Mouse (Mus musculus) ES-E14 (cell line): ENCODE results near the gene Nkain2. TPM values are rescaled to one million over a fixed set of nuclear protein-coding genes. Genes with fewer than 3 reads are reported as not detected.

Experiments used
- DNase-seq: peaks from one replicate; pipeline ENCODE4 v3.0.0-alpha.2; 2013; ENCODE audit warnings: low read depth, low spot score
- H3K27ac ChIP-seq: 2 replicates; pipeline ENCODE4 v1.5.1; 2012; ENCODE audit warnings: low read depth, mild to moderate bottlenecking, low read length, moderate library complexity, mixed read lengths; ENCODE audit not compliant: poor library complexity, insufficient read depth, severe bottlenecking
- H3K36me3 ChIP-seq: 2 replicates; pipeline ENCODE4 v1.6.1; 2012; ENCODE audit warnings: mild to moderate bottlenecking, low read length, moderate library complexity, mixed read lengths; ENCODE audit not compliant: control insufficient read depth, poor library complexity, insufficient read depth, severe bottlenecking
- H3K4me1 ChIP-seq, 2 experiments: fragments of 150-350 bp in 1 of 2; sonication (generic) in 1 of 2; 2 replicates each; pipeline ENCODE4 v1.6.1; 2012; ENCODE audit warnings: low read length in 2 of 2, mild to moderate bottlenecking in 1 of 2, mixed read lengths in 1 of 2; ENCODE audit not compliant: control insufficient read depth in 2 of 2, insufficient read depth in 2 of 2, poor library complexity in 1 of 2
- H3K4me3 ChIP-seq, 2 experiments: fragments of 150-350 bp in 1 of 2; sonication (generic) in 1 of 2; 2 replicates each; pipeline ENCODE4 v1.5.1; 2012; ENCODE audit warnings: low read length in 2 of 2, low read depth in 1 of 2, mild to moderate bottlenecking in 1 of 2, mixed read lengths in 1 of 2; ENCODE audit not compliant: insufficient read depth in 1 of 2, poor library complexity in 1 of 2, severe bottlenecking in 1 of 2
- H3K9ac ChIP-seq: 2 replicates; pipeline ENCODE4 v1.6.1; 2012; ENCODE audit warnings: low read depth, mild to moderate bottlenecking, low read length, mixed read lengths; ENCODE audit not compliant: poor library complexity, insufficient read depth, severe bottlenecking
- H3K9me3 ChIP-seq: fragments of 150-350 bp; sonication (generic); 2 replicates; pipeline ENCODE4 v1.6.1; 2012; ENCODE audit warnings: low read depth, mild to moderate bottlenecking, low read length; ENCODE audit not compliant: control insufficient read depth, insufficient read depth
- CHD2 ChIP-seq: IDR thresholded peaks from 2 replicates; pipeline ENCODE4 v1.6.1; 2014; ENCODE audit warnings: mild to moderate bottlenecking, low read depth, low read length, inconsistent platforms
- HCFC1 ChIP-seq: IDR thresholded peaks from 2 replicates; pipeline ENCODE4 v1.6.1; 2012; ENCODE audit warnings: low read length, inconsistent platforms, borderline replicate concordance; ENCODE audit not compliant: insufficient read depth
- MAFK ChIP-seq: IDR thresholded peaks from 2 replicates; pipeline ENCODE4 v1.6.1; 2014; ENCODE audit warnings: mild to moderate bottlenecking, low read depth, low read length, inconsistent platforms; ENCODE audit not compliant: insufficient read depth
- ZC3H11A ChIP-seq: IDR thresholded peaks from 2 replicates; pipeline ENCODE4 v1.6.1; 2012; ENCODE audit warnings: low read depth, mild to moderate bottlenecking, inconsistent platforms, low read length, borderline replicate concordance
- ZNF384 ChIP-seq: IDR thresholded peaks from 2 replicates; pipeline ENCODE4 v1.6.1; 2012; ENCODE audit warnings: low read depth, low read length, inconsistent platforms
- in situ Hi-C, 2 experiments: fragments of 600-800 bp; cut with MboI; formaldehyde crosslinking; loops; one replicate each; pipeline ENCODE4 v1.15.1; 2025; ENCODE audit warnings: low sequenced_read_pairs in 2 of 2, inconsistent platforms in 1 of 2; ENCODE audit not compliant: unreplicated experiment in 2 of 2
- total RNA-seq: library from RNA; depleted of rRNA; stranded (reverse); fragments of 300-350 nt; gene quantifications from 2 replicates; pipeline ENCODE4 v1.2.3, GENCODE M21; 2012

The Nkain2 gene
- total RNA-seq, 1 experiment = 0.45 TPM

- in situ Hi-C loops = no loop called here
- Histone ChIP-seq H3K9ac (no peak overlapping the region), H3K9me3 (no peaks in the 10 kb centered on the region), H3K36me3 (no peaks in the 10 kb centered on the region), H3K4me3 (no peak overlapping the region), H3K27ac (no peak overlapping the region), H3K4me1 (no peaks in the 10 kb centered on the region)
- no peak for DNase-seq
- TF ChIP-seq ZC3H11A = no peak
- no peak for TF ChIP-seq ZNF384
- TF ChIP-seq CHD2 = no peak
- no peak for TF ChIP-seq HCFC1
- TF ChIP-seq MAFK = no peak
Measured at GRCm38 (mm10) chr10:32602798-32603197, 287.5 kb downstream of the Nkain2 start.

- Histone ChIP-seq H3K27ac (no peak overlapping the region), H3K36me3 (no peaks in the 10 kb centered on the region), H3K4me1 (no peaks in the 10 kb centered on the region), H3K9ac (no peak overlapping the region), H3K9me3 (no peaks in the 10 kb centered on the region), H3K4me3 (no peak overlapping the region)
- no peak for TF ChIP-seq ZC3H11A
- no peak for TF ChIP-seq HCFC1
- no peak for TF ChIP-seq MAFK
- TF ChIP-seq CHD2 = no peak
- no peak for TF ChIP-seq ZNF384
- no peak for DNase-seq
- in situ Hi-C loops = no loop called here
Measured at GRCm38 (mm10) chr10:32594998-32595397, 295.3 kb downstream of the Nkain2 start.

GRCm38 (mm10) chr10:32577276-32577580, 313.0 kb downstream of the Nkain2 start:
- Histone ChIP-seq H3K9me3 (no peaks in the 10 kb centered on the region), H3K4me1 (no peaks in the 10 kb centered on the region), H3K27ac (no peak overlapping the region), H3K9ac (no peak overlapping the region), H3K4me3 (no peak overlapping the region), H3K36me3 (no peaks in the 10 kb centered on the region)
- in situ Hi-C loops = no loop called here
- TF ChIP-seq MAFK (no peak), ZC3H11A (no peak), ZNF384 (no peak), CHD2 (no peak), HCFC1 (no peak)
- no peak for DNase-seq

GRCm38 (mm10) chr10:32576559-32577275, 313.5 kb downstream of the Nkain2 start:
- H3K9me3 ChIP-seq = no peaks in the 10 kb centered on the region
- H3K36me3 ChIP-seq = no peaks in the 10 kb centered on the region
- in situ Hi-C loops = no loop called here
- TF ChIP-seq MAFK = no peak
- no peak for TF ChIP-seq ZNF384
- TF ChIP-seq CHD2 = no peak
- TF ChIP-seq ZC3H11A = no peak
- TF ChIP-seq HCFC1 = no peak
- no peak overlapping the region for H3K4me3 ChIP-seq
- no peak for DNase-seq
- H3K27ac ChIP-seq = no peak overlapping the region
- no peaks in the 10 kb centered on the region for H3K4me1 ChIP-seq
- no peak overlapping the region for H3K9ac ChIP-seq

- no peaks in the 10 kb centered on the region for H3K4me1 ChIP-seq
- no peaks in the 10 kb centered on the region for H3K9me3 ChIP-seq
- TF ChIP-seq ZNF384 (no peak), CHD2 (no peak), HCFC1 (no peak)
- no peak overlapping the region for H3K27ac ChIP-seq
- no peak overlapping the region for H3K9ac ChIP-seq
- no peaks in the 10 kb centered on the region for H3K36me3 ChIP-seq
- H3K4me3 ChIP-seq = no peak overlapping the region
- DNase-seq = no peak
- in situ Hi-C loops = no loop called here
Measured at GRCm38 (mm10) chr10:32557673-32558072, 332.6 kb downstream of the Nkain2 start.
